Mouse (Mus musculus) midbrain, embryonic 15.5 days (tissue): Measurements from ENCODE around the gene Bag2. TPM values are rescaled to one million over a fixed set of nuclear protein-coding genes. Genes with fewer than 3 reads are reported as not detected.

ENCODE experiments used
- ATAC-seq: fragments of 200-750 bp; cut with Nextera tagmentation; replicated peaks from 2 replicates; pipeline ENCODE4 v1.8.0; 2017; ENCODE audit warnings: moderate TSS enrichment
- H3K27ac ChIP-seq: fragments of 300-500 bp; sonication (generic); 2 replicates; pipeline ENCODE4 v1.5.1; 2015; ENCODE audit warnings: mild to moderate bottlenecking, inconsistent platforms
- H3K27me3 ChIP-seq: fragments of 300-500 bp; sonication (generic); replicated peaks from 2 replicates; pipeline ENCODE4 v1.6.1; 2015; ENCODE audit warnings: inconsistent platforms
- H3K36me3 ChIP-seq: fragments of 300-500 bp; sonication (generic); replicated peaks from 2 replicates; pipeline ENCODE4 v1.6.1; 2015; ENCODE audit warnings: inconsistent platforms
- H3K4me1 ChIP-seq: fragments of 300-500 bp; sonication (generic); 2 replicates; pipeline ENCODE4 v1.6.1; 2015; ENCODE audit warnings: inconsistent platforms
- H3K4me2 ChIP-seq: fragments of 300-500 bp; sonication (generic); 2 replicates; pipeline ENCODE4 v1.6.1; 2015; ENCODE audit warnings: inconsistent platforms, mild to moderate bottlenecking, moderate library complexity
- H3K4me3 ChIP-seq: fragments of 300-500 bp; sonication (generic); 2 replicates; pipeline ENCODE4 v1.5.1; 2015; ENCODE audit warnings: mild to moderate bottlenecking, inconsistent platforms
- H3K9ac ChIP-seq: fragments of 300-500 bp; sonication (generic); 2 replicates; pipeline ENCODE4 v1.6.1; 2015; ENCODE audit warnings: mild to moderate bottlenecking, inconsistent platforms
- H3K9me3 ChIP-seq: fragments of 300-500 bp; sonication (generic); 2 replicates; pipeline ENCODE4 v1.6.1; 2016; ENCODE audit warnings: inconsistent platforms
- WGBS: fragments of 180-500 bp; shearing (Covaris S2); methylation state at CpG from one replicate; pipeline ENCODE4 v1.1.7; 2015; ENCODE audit warnings: mixed read lengths; 5-methylcytosine and 5-hydroxymethylcytosine counted together
- polyA plus RNA-seq: library from polyadenylated mRNA; unstranded; fragments of >200 nt; fragmentation: Nextera tagmentation; extraction: Ambion mirVana; gene quantifications from 2 replicates; pipeline ENCODE4 v1.2.1, GENCODE M21; 2015

Bag2 gene
- polyA plus RNA-seq, 1 experiment from 2014 or later = 22.2 TPM

DNA sequence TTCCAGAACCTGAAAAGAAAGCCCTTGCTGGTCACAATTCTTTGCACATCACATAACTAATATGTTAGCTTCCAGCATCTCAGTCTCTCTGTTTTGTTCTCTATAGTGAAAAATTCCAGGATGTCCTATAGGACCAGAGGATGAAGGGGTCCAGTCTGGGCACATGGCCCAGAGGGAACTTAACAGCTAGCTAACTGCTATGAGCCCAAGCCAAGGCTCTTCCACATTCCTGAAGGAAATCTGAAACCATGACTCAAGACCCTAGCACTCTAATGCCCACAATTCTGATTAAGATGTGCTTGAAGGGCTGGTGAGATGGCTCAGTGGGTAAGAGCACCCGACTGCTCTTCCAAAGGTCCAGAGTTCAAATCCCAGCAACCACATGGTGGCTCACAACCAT lies 40.0 kb downstream of the Bag2 start:
- Histone ChIP-seq H3K27me3 (no peaks in the 10 kb centered on the region), H3K9ac (no peak overlapping the region), H3K4me3 (no peak overlapping the region), H3K4me2 (no peak overlapping the region), H3K36me3 (no peaks in the 10 kb centered on the region), H3K27ac (no peak overlapping the region), H3K9me3 (no peaks in the 10 kb centered on the region), H3K4me1 (peaks cover 20% of the 10 kb centered on the region)
- 88% methylated on average over 1 of the region's 1 CpGs for WGBS
- ATAC-seq = no peak

- Histone ChIP-seq H3K4me1 (peaks cover 5% of the 10 kb centered on the region; the same call in 1 of the 2 replicates), H3K9ac (no peak overlapping the region), H3K9me3 (no peaks in the 10 kb centered on the region), H3K27me3 (no peaks in the 10 kb centered on the region), H3K36me3 (no peaks in the 10 kb centered on the region), H3K4me3 (no peak overlapping the region), H3K27ac (no peak overlapping the region), H3K4me2 (peak overlapping the region; percentile 25; the same call in 1 of the 2 replicates)
- WGBS = 6% methylated on average over 10 of the region's 10 CpGs
- ATAC-seq = no peak
Measured at GRCm38 (mm10) chr1:33714796-33715195, 42.8 kb downstream of the Bag2 start.

- ATAC-seq = no peak
- WGBS = 88% methylated on average over 5 of the region's 5 CpGs
- Histone ChIP-seq H3K9ac (no peak overlapping the region), H3K27me3 (no peaks in the 10 kb centered on the region), H3K9me3 (no peaks in the 10 kb centered on the region), H3K36me3 (no peaks in the 10 kb centered on the region), H3K27ac (no peak overlapping the region), H3K4me1 (no peaks in the 10 kb centered on the region; the same call in 1 of the 2 replicates), H3K4me3 (no peak overlapping the region), H3K4me2 (no peak overlapping the region)
Measured at GRCm38 (mm10) chr1:33712026-33712425, 45.6 kb downstream of the Bag2 start.

DNA sequence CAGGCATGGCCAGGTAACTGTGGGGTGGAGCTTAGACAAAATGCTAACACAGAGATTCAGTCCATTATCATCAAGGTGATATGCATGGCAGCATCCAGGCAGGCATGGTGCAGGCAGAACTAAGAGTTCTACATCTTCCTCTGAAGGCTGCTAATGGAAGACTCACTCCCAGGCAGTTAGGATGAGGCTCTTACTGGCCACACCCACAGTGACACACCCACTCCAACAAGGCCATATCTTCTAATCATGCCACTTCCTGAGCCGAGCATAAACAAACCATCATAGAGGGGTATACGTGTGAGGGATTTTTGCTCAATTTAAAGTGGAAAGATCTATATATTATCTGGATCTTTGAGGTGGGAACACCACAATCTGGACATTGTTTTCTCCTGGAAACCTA lies 48.0 kb downstream of the Bag2 start:
- H3K9ac ChIP-seq = no peak overlapping the region
- no peaks in the 10 kb centered on the region for H3K27me3 ChIP-seq
- H3K4me2 ChIP-seq = no peak overlapping the region
- no peak overlapping the region for H3K27ac ChIP-seq
- 80% methylated on average over 2 of the region's 2 CpGs for WGBS
- no peaks in the 10 kb centered on the region for H3K36me3 ChIP-seq
- no peaks in the 10 kb centered on the region for H3K4me1 ChIP-seq
- no peak for ATAC-seq
- no peaks in the 10 kb centered on the region for H3K9me3 ChIP-seq
- H3K4me3 ChIP-seq = no peak overlapping the region

- no peaks in the 10 kb centered on the region for H3K9me3 ChIP-seq
- no peaks in the 10 kb centered on the region for H3K27me3 ChIP-seq
- 80% methylated on average over 3 of the region's 3 CpGs for WGBS
- ATAC-seq = no peak
- no peak overlapping the region for H3K9ac ChIP-seq
- H3K27ac ChIP-seq = no peak overlapping the region
- no peaks in the 10 kb centered on the region for H3K4me1 ChIP-seq
- H3K36me3 ChIP-seq = no peaks in the 10 kb centered on the region
- H3K4me3 ChIP-seq = no peak overlapping the region
- H3K4me2 ChIP-seq = no peak overlapping the region
Measured at GRCm38 (mm10) chr1:33701244-33701643, 56.4 kb downstream of the Bag2 start.

- ATAC-seq = no peak
Measured at GRCm38 (mm10) chr1:33696016-33696415, 61.6 kb downstream of the Bag2 start.

More at GRCm38 (mm10) chr1:33696016-33696415, 61.6 kb downstream of the Bag2 start:
- H3K36me3 ChIP-seq = no peaks in the 10 kb centered on the region
- no peaks in the 10 kb centered on the region for H3K4me1 ChIP-seq
- H3K9ac ChIP-seq = no peak overlapping the region
- H3K9me3 ChIP-seq = no peaks in the 10 kb centered on the region
- H3K4me3 ChIP-seq = no peak overlapping the region
- 91% methylated on average over 2 of the region's 2 CpGs for WGBS
- H3K4me2 ChIP-seq = no peak overlapping the region
- H3K27ac ChIP-seq = no peak overlapping the region
- no peaks in the 10 kb centered on the region for H3K27me3 ChIP-seq

Other genes starting within 250 kb of the Bag2 start
- 21.0 and 21.7 TPM in 2 replicates for gene Prim2, start 88.0 kb downstream of the Bag2 start, polyA plus RNA-seq
- gene Rab23, start 37.9 kb downstream of the Bag2 start, polyA plus RNA-seq = 31.3 and 34.8 TPM in 2 replicates
- gene Zfp451, start 56.8 kb upstream of the Bag2 start, polyA plus RNA-seq = 43.6 and 48.8 TPM in 2 replicates
- gene Bend6, start 150.0 kb upstream of the Bag2 start, polyA plus RNA-seq = 45.6 and 48.4 TPM in 2 replicates
- gene Dst, start 150.4 kb upstream of the Bag2 start, polyA plus RNA-seq = 38.7 and 43.0 TPM in 2 replicates